Mouse (Mus musculus) liver, embryonic 16.5 days (tissue): ENCODE measurements around the gene Cpsf7. TPM values are rescaled to one million over a fixed set of nuclear protein-coding genes. Genes with fewer than 3 reads are reported as not detected.

ENCODE experiments used
- ATAC-seq: fragments of 200-750 bp; cut with Nextera tagmentation; 2 replicates; pipeline ENCODE4 v1.8.0; 2017; ENCODE audit warnings: low read depth, mild to moderate bottlenecking, moderate number of reproducible peaks, moderate library complexity
- H3K27ac ChIP-seq: fragments of 300-500 bp; sonication (generic); 2 replicates; pipeline ENCODE4 v1.5.1; 2014; ENCODE audit warnings: mild to moderate bottlenecking, low read length
- H3K27me3 ChIP-seq: fragments of 300-500 bp; sonication (generic); 2 replicates; pipeline ENCODE4 v1.6.1; 2014; ENCODE audit warnings: low read depth, low read length, mixed read lengths; ENCODE audit not compliant: control insufficient read depth, insufficient read depth
- H3K36me3 ChIP-seq: fragments of 300-500 bp; sonication (generic); 2 replicates; pipeline ENCODE4 v1.6.1; 2014; ENCODE audit warnings: mild to moderate bottlenecking; ENCODE audit not compliant: control insufficient read depth, insufficient read depth
- H3K4me1 ChIP-seq: fragments of 300-500 bp; sonication (generic); 2 replicates; pipeline ENCODE4 v1.6.1; 2014; ENCODE audit warnings: low read depth, low read length, mixed read lengths; ENCODE audit not compliant: control insufficient read depth
- H3K4me2 ChIP-seq: fragments of 300-500 bp; sonication (generic); 2 replicates; pipeline ENCODE4 v1.6.1; 2014; ENCODE audit warnings: low read depth, low read length, mixed read lengths
- H3K4me3 ChIP-seq: fragments of 300-500 bp; sonication (generic); 2 replicates; pipeline ENCODE4 v1.5.1; 2014; ENCODE audit warnings: low read depth, mild to moderate bottlenecking, low read length
- H3K9ac ChIP-seq: fragments of 300-500 bp; sonication (generic); 2 replicates; pipeline ENCODE4 v1.6.1; 2014; ENCODE audit warnings: low read depth, low read length
- H3K9me3 ChIP-seq: fragments of 300-500 bp; sonication (generic); replicated peaks from 2 replicates; pipeline ENCODE4 v1.6.1; 2016; ENCODE audit warnings: low read length; ENCODE audit not compliant: control insufficient read depth
- WGBS: fragments of 180-500 bp; shearing (Covaris S2); extraction: QIAGEN DNeasy Blood & Tissue Kit; methylation state at CpG from one replicate; pipeline ENCODE4 v1.1.7; 2014; ENCODE audit not compliant: insufficient replicate concordance; 5-methylcytosine and 5-hydroxymethylcytosine counted together
- polyA plus RNA-seq: library from polyadenylated mRNA; unstranded; fragments of >200 nt; fragmentation: Nextera tagmentation; extraction: Ambion mirVana; gene quantifications from 2 replicates; pipeline ENCODE4 v1.2.1, GENCODE M21; 2015

Gene Cpsf7
- polyA plus RNA-seq: 11.7 and 14.0 TPM in 2 replicates

DNA sequence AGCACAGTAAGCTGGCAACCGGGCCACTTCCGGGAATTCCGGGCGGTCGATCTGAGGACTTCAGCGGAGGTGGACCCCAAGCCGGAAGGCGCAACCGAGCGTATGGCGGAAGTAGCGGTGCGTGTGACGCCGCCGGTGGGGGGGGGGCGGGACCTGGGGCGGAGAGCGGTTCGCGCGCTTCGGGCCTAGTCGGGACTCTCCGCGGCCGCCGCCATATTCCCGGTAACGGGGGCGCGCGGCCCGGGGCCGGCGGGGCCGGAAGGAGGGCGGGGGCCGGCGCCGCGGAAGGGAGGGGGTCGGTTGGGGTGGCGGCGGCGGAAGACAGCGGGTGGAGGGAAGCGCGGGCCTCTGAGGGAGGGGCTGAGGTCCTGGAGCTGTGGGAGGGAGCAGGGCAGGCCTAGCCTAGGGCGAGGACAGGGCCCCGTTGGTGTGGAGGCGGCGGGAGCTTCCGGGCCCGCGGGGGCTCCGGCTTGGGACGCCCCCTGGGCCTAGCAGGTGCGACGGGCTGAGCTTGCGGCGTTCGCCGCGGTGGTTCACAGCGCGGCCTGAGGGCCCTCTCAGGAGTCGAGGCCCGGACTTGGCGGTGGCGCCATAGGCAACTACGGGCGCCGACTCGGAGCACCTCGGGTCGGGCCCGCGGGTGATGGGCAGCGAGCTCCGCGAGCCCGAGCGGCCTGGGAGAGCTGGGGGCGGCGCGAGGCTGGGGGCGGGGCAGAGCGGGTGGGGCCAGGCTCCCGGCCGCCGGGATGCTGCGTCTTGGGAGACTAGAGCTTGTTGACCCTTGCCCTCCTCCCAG lies at the start of gene Cpsf7:
Gene Cpsf7, plus strand, starts transcription at position 161 of the 796 bp plus-strand sequence.
- Histone ChIP-seq H3K9me3 (no peaks in the 10 kb centered on the region), H3K9ac (peak within 1 kb of the TSS; percentile 99), H3K36me3 (peaks cover 12% of the 10 kb centered on the region), H3K4me3 (peak within 1 kb of the TSS; percentile 99), H3K27ac (peak within 1 kb of the TSS; percentile 98), H3K4me2 (peak within 1 kb of the TSS; percentile 91), H3K4me1 (peaks cover 28% of the 10 kb centered on the region), H3K27me3 (no peaks in the 10 kb centered on the region)
- 0% methylated on average over 85 of the region's 93 CpGs for WGBS
- ATAC-seq: peak; percentile 91

DNA sequence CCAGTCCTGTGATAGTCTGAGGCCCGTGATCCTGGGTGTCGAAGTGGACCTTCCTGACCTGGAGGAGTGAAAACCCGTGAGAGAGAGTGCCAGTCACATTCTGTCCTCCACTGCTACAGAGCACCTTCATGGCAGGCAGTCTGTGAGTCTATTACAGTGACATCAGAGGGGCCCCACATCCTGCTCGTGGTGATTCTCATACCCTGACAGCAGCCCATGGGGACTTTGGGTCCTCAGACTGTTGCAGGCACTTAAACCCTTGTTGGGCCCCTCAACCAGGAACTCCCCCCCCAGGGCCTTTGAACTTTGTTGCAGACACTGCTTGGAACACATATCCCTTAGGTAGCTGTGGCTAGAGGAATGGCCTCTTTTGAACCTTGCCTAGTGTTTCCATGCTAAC lies 45.5 kb upstream of the Cpsf7 start:
- ATAC-seq: no peak
- no peak overlapping the region for H3K27ac ChIP-seq
- H3K4me2 ChIP-seq: no peak overlapping the region
- H3K9ac ChIP-seq: no peak overlapping the region
- no peaks in the 10 kb centered on the region for H3K9me3 ChIP-seq
- no peaks in the 10 kb centered on the region for H3K36me3 ChIP-seq
- H3K4me3 ChIP-seq: no peak overlapping the region
- WGBS: 34% methylated on average over 4 of the region's 4 CpGs
- no peaks in the 10 kb centered on the region for H3K27me3 ChIP-seq
- H3K4me1 ChIP-seq: no peaks in the 10 kb centered on the region

DNA sequence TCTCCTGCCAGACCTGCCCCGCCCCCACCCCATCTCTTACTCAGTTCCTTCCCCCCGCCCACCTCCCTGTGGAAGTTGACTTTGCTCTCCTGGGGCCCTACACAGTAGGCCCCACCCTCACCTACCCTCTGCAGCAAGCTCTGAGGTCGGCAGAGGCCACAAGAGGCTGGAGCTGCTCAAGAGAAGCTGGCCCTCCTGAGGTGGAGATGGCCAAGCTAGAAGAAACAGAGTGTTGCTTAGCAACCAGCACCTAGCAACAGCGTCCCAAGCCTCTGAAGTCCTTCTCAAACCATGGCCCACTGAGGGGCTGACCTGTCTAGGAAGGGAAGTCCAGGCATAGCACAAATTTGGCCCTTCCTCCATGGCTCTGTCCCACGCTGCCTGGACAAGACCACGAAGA lies 42.4 kb upstream of the Cpsf7 start, which contains the start of gene Ppp1r32:
Gene Ppp1r32, minus strand, starts transcription at position 226 of the 400 bp plus-strand sequence.
- Histone ChIP-seq H3K9ac (no peak within 1 kb of the TSS), H3K36me3 (no peaks in the 10 kb centered on the region)
- 38% methylated on average over 6 of the region's 6 CpGs for WGBS

DNA sequence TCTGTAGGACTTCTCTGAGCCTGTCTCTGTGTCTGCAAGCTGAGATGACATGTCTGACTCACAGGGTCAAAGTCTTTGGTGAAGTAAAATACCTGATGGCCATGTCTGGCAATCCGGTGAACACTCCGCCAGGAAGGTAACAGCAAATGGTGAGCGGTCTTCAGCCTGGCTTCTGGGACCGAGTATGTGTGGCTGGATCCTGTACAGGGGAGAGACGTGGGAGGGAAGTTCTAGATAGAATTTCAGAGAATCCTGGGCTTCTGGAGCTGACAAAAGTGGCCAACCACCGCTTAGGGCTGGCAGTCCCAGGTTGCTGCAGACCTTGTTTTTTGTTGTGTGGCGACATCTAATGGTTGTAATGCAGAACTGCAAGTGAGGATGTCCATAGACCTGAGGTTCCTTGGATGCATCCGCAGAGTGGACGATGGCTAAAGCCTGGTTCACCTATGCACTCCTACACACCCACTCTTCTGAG lies 38.8 kb upstream of the Cpsf7 start:
- Histone ChIP-seq H3K9ac (no peak overlapping the region), H3K36me3 (no peaks in the 10 kb centered on the region), H3K9me3 (no peaks in the 10 kb centered on the region), H3K27ac (no peak overlapping the region), H3K4me3 (no peak overlapping the region), H3K4me2 (no peak overlapping the region), H3K4me1 (no peaks in the 10 kb centered on the region), H3K27me3 (no peaks in the 10 kb centered on the region; the same call in 1 of the 2 replicates)
- ATAC-seq: no peak
- 21% methylated on average over 9 of the region's 9 CpGs for WGBS

More for the DNA sequence above, 42.4 kb upstream of the Cpsf7 start, which contains the start of gene Ppp1r32:
- no peak within 1 kb of the TSS for H3K4me3 ChIP-seq
- H3K4me1 ChIP-seq: no peaks in the 10 kb centered on the region
- H3K4me2 ChIP-seq: no peak within 1 kb of the TSS
- no peaks in the 10 kb centered on the region for H3K9me3 ChIP-seq
- H3K27ac ChIP-seq: no peak within 1 kb of the TSS
- no peak for ATAC-seq
- H3K27me3 ChIP-seq: no peaks in the 10 kb centered on the region; the same call in 1 of the 2 replicates

DNA sequence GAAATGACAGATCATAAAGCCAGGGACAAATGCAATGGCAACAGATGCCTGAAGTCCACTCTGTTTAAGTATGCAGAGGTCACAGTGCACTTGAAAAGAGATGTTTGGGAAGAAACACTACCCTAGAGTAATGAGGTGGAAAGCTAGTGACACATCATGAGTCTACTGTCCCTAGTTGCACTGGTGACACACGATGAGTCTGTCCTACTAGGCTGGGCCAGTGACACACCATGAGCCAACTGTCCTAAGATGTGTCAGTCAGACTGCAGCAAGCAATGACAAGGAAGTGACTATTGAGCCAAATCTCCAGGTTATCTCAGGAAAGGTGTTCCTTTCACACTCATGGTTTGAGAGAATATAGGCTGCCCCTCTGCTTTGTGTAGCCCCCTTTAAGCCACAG lies 29.4 kb upstream of the Cpsf7 start:
- Histone ChIP-seq H3K27ac (no peak overlapping the region), H3K27me3 (peaks cover 8% of the 10 kb centered on the region; the same call in 1 of the 2 replicates), H3K9me3 (no peaks in the 10 kb centered on the region), H3K4me3 (no peak overlapping the region), H3K36me3 (peaks cover 6% of the 10 kb centered on the region; the same call in 1 of the 2 replicates), H3K4me2 (no peak overlapping the region), H3K4me1 (no peaks in the 10 kb centered on the region), H3K9ac (no peak overlapping the region)
- 56% methylated on average over 1 of the region's 1 CpGs for WGBS
- ATAC-seq: no peak

DNA sequence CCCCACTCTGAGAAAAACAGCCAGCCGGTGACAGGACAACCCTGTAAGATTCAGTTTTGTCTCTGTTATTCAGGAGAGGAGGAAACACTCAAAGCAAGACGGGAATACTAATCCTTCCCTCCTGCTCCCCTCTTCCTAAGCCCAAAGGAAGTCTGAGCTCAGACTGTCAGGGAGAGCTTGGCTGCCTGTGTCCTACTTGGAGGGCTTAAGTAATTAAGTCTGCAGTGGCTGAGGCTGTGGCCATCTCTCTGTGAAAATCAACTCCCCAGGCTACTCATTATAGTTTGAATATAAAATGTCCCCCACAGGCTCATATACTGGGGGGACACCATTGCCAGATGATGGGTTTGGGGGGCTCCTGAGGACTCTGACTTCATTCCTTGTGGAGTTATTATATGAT lies 28.1 kb upstream of the Cpsf7 start:
- 46% methylated on average over 2 of the region's 2 CpGs for whole genome bisulfite sequencing
- ATAC-seq: no peak
- H3K27ac ChIP-seq: no peak overlapping the region
- peaks cover 7% of the 10 kb centered on the region; the same call in 1 of the 2 replicates for H3K27me3 ChIP-seq
- H3K4me2 ChIP-seq: no peak overlapping the region
- H3K9me3 ChIP-seq: no peaks in the 10 kb centered on the region
- no peak overlapping the region for H3K9ac ChIP-seq
- peaks cover 12% of the 10 kb centered on the region for H3K36me3 ChIP-seq
- H3K4me1 ChIP-seq: no peaks in the 10 kb centered on the region
- H3K4me3 ChIP-seq: no peak overlapping the region

DNA sequence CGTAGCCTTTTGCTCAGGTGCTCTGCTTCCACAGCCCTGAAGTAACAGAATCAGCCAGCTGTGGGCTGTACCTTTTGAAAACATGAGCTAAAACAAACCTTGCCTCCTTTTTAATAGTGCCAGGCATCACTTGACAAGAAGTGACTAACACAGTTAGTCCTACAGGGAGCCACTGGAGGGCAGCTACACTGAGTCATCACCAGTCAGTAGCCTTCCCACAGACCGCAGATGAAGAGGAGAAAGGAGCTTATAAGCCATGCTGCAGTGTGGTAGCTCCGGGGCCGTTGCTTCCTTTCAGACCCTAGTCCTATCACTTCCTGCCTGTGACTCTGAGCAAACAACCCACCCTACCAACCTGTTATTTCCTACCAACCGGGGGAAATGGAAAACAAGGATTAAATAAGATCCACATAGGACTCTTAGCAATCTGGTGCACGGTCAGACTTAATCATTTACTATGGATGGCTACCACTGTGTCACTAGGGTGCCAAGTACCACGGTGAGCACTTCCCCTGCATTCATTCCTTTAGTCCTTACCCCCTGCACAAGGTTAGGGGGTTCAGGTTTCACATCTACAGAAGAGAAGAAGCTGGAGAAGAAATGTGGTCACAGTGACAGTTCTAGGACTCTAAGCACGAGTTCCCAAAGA lies 27.4 kb upstream of the Cpsf7 start:
- H3K27me3 ChIP-seq: peaks cover under 1% of the 10 kb centered on the region; the same call in 1 of the 2 replicates
- H3K9me3 ChIP-seq: no peaks in the 10 kb centered on the region
- no peak overlapping the region for H3K4me3 ChIP-seq
- WGBS: 24% methylated on average over 8 of the region's 8 CpGs
- no peak for ATAC-seq
- H3K36me3 ChIP-seq: peaks cover 14% of the 10 kb centered on the region
- H3K9ac ChIP-seq: no peak overlapping the region
- no peaks in the 10 kb centered on the region for H3K4me1 ChIP-seq
- no peak overlapping the region for H3K27ac ChIP-seq
- H3K4me2 ChIP-seq: no peak overlapping the region

DNA sequence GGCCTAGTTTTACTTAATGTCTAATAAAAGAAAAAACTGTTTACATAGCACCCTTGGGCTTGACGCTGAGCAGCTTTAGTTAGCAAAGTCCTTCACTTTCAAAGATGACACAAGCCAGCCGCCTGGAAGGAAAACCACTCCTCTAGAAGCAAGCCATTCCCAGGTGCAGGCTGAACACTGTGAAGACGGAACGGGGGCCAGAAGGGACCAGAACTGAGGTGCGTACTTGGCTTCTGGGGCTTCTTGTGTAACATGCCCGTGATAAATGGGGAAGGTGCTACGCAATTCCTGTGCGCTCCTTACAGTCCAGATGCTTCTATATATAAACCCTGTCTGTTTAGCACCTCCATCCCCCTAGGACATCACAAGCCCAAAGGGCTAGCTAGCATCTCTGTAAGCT lies 24.5 kb upstream of the Cpsf7 start:
- Histone ChIP-seq H3K36me3 (peaks cover 14% of the 10 kb centered on the region), H3K4me3 (no peak overlapping the region), H3K27ac (no peak overlapping the region), H3K4me1 (no peaks in the 10 kb centered on the region), H3K9ac (no peak overlapping the region), H3K4me2 (no peak overlapping the region), H3K27me3 (no peaks in the 10 kb centered on the region), H3K9me3 (no peaks in the 10 kb centered on the region)
- 83% methylated on average over 8 of the region's 8 CpGs for WGBS
- ATAC-seq: no peak

DNA sequence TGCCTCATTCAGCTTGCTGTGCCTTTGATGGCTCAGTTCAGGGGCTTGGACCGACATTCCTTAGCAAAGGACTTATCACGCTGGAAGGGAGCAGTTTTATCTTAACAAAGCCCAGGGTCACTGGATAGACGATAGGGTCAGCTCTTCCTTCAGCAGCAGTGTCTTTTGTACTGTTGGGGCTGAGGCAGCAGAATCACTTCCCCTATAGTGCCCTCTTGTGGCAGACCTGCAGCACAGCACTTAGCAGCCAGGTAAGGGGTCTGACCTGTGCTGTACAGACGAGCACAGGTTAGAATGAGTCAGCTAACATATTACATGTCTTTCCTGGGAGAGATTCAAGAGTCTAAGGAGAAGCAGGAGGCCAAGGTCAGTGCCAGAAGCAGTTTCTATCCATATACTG lies 22.5 kb upstream of the Cpsf7 start:
- no peaks in the 10 kb centered on the region for H3K27me3 ChIP-seq
- H3K4me2 ChIP-seq: no peak overlapping the region
- peaks cover 16% of the 10 kb centered on the region for H3K36me3 ChIP-seq
- H3K4me1 ChIP-seq: no peaks in the 10 kb centered on the region
- H3K27ac ChIP-seq: no peak overlapping the region
- H3K9ac ChIP-seq: no peak overlapping the region
- 18% methylated on average over 4 of the region's 4 CpGs for WGBS
- no peak for ATAC-seq
- H3K9me3 ChIP-seq: no peaks in the 10 kb centered on the region
- no peak overlapping the region for H3K4me3 ChIP-seq
